Mouse (Mus musculus) adrenal gland, adult 2 months (tissue): ENCODE measurements at regions not wholly inside any gene's neighbourhood (a gene's known extent, or its start where the extent isn't known, plus 50 kb on each side); places are given as distances from the start of the nearest gene placed in this dataset.

Experiments used
- DNase-seq: peaks from one replicate; pipeline ENCODE4 v3.0.0; 2021

DNA sequence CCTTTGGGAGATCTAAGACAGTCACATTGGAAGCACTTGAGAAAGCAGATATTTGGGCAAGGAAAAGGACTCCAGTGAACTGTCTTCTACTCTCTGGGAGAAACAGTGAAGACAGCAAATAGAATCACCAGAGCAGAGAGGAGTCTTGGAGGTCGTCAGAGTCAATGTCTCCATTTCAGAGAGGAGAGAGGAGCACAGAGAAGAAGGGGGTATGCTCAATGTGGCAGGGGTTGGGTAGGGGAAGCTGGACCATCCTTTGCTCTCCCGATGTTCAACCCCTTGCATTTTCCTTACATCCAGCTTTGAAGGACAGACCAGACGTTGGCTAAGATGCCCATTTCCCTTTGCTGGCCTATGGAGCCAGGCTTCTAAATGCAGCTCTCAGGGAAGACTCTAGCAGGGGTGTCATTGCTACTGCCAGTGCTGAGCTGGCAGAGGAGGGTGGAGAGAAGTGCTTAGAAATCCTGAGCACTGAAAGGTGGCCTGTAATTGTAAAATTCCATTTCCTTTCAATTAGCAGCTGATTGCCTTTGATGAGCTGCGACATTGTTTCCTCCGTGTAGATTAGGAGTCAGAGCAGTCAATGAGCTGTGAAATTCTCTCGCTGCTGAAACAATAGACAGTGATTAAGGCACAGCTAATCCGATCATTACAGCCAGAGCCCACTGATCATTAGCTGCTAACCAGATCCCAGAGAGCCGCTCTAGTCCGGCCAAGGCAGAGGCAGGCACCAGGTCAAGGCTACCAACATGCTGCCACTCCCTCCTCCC is 449.7 kb downstream of the Insc start:
- no peak for DNase-seq

DNA sequence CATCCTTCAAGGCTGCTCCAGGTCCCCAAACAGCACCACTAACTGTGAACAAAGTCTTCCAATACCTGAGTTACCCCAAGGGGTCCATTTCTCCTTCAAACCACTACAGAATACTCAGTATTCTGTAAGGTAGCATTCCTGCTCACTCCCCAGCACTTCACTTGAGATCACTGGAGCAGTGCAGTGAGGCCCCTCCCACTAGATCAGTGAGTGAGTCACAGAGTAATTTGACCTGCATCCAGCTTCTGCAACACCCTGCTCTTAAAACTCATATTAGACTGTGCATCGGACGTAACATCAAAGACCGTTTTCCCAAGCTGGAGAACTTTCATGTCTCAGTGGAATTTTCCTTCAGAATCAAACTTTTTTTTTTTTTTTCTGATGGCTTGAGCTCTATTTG is 461.4 kb downstream of the Insc start:
- peak; percentile 83 for DNase-seq

DNA sequence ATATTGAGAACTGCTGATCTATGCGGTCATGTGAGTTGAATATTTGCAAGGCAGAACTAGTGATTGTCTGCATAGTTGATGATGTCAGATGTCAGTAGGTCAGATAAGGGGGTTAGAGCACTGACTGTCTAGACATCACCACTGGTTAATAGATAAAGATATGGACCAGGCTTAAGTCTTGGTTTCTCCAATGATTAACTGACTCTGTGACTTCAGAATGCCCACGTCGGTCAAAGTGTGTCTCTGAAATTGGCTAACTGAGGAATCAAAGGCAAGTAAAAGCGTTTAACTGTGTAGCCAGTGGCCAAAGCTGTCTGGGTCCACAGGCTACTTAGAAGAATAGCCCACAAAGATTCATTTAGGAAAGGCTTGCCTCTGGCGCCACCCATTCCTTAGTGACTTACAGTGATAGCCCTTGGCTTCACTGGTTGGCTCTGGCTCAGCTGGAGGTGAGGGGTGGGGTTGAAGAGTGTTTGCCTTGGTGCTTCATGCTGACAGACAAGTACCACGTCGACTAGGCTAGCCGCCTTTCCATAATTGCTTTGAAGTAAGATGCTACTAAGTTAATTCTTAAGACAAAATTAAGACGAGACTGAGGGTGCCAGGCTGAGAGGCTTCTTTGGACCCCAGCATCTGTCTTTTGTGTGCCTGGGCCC is 463.1 kb downstream of the Insc start:
- no peak for DNase-seq

DNA sequence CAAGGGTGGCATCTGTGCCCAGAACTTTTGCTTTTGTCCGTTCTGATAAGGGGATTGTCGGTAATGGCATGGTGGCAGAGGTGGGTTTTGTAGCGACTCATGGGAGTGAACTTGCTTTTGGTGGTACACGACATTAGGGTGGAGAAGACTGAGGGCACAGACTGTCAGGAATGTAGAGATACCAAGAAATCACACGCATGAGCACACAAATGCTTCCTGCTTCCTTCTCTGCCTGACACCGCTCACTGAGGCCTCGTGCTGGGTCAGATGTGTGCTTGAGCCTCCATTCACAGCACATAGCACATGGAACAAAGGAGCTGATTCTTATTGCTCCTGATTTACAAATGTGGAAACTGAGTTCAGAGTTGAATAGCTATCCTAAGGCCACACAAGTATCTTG is 465.3 kb downstream of the Insc start:
- DNase-seq, result no peak

DNA sequence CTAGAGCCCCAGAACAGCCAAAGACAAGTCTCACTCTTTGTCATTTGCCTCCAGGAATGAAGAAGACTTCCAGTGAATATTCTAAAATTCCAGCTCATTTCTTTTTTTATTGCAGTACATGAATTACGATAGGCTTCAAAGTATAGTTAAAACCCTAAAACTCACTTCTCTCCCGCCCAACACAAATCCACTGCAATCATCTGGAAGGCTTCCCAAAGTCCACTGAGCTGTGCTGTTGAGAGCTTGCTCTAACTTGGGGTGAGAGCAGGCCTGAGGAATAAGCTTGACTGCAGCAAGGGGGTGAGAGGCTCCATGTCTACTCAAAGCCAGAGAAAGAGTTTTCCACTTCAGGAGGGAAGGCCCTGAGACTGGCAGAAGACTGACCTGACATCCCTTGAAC is 466.5 kb downstream of the Insc start:
- DNase-seq, result no peak

DNA sequence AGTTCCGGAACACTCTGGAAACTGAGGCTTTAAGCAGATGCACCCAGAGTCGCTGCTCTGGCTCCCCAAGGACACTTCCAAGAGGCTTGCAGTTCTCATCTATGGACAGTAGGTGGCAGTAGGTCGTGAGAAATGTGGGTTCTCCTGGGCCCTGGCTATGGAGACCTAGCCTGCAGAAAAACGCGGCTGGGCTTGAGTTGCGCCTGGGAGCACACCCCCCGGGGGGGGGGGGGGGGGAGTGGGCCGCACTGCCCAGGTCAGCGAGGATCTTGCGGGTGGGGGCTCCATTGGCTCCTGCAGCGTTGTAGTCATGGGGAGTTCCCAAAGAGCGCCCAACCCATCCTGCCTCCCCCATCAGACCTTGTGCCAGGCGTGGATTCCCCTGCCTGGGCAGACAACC is 473.3 kb downstream of the Insc start:
- peak; percentile 82 for DNase-seq

DNA sequence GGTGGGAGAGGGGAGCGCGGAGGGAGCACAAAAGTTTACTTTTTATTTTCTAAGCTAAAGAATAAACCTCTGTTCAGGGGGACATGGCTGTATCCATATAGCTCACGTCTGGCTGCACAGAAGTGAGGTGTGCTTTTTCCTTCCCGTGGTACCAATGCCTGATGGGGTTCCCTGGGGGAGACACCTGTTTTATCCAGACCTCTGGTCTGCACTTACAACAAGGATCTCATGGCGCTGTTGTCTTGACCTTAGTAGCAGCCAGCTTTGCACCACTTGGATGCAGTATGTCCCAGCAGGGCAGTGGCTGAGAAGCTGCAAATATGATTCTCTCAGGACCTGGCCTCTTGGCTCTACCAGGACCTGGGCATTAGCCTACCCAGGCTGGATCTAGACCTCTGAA is 473.8 kb downstream of the Insc start:
- DNase-seq, result no peak

DNA sequence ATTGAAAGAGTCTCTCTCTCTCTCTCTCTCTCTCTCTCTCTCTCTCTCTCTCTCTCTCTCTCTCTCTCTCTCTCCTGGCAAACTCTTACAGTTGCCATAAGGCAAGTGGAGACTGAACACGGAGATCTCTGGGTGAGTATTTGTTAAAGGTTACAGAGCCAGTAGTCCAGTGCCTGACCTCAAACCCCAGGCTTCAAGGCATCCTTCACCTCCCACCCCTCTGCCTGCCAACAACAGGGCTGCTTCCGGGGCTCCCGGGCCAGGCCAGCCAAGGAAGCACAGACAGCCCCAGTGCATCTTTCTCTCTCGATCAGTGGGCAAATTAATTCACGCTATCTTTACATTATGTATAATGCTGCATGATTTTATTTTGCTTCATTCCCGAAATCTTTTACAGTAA is 474.2 kb downstream of the Insc start:
- DNase-seq, result no peak

DNA sequence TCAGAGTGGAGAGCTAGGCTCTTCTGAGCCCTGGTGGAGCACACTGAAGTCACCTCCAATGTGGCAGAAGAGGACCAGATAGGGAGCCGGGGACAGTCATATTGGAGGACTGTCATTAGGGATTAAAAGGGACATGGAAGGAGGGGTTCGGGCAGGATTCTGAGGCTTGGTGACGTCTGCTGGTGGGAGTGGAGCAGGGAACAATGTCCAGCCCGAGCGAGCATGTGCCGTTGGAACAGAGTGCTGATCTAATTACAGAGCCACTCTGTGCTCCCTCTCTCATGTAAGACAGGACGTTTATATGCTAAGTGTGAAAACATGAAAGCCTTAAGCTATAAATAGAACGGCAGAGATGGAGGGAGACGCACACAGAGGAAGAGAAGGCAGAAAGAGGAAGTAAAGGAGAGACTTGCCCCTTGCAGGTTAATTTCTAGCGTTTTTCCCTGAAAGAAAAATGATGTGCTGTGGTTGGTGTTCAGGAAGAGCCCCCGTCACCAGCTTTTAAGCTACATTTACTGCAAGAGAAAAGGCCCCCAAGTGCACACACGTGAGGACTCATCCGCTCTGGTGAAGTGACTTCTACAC is 475.2 kb downstream of the Insc start:
- no peak for DNase-seq

DNA sequence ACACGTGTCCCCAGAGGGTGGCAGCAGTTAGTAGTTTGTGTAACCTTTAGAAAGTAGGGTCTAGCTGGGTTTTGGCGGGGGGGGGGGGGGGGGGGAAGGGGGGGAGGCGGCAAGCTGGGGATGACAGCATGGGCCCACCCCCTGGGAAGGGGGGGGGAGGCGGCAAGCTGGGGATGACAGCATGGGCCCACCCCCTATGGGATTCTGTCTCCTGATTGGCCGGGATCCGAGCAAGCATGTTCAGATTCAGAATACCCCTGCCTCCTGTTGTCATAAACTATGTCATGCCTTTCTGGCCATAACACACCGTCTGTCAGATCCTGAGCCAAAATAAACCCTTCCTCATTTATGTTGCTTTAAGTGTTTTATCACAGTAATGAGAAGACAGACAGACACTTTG is 479.1 kb downstream of the Insc start:
- peak; percentile 23 for DNase-seq

DNA sequence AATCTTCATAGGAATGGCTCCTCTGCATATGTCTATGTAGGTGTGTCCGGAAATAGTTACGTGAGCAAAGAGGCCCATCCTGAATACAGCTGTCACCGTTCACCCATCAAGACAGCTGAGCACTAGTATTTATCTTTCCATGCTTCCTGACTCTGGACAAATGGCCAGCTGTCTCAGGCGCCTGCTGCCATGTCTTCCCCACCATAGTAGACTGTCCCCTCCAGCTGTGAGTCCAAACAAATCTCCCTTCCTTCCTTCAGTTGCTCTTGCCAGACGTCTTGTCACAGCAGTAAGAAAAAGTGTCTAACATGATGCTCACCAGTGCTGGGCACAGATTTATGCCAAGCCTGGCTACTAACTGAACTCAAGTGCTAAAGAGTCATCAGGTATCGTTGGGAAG is 487.0 kb downstream of the Insc start:
- no peak for DNase-seq

DNA sequence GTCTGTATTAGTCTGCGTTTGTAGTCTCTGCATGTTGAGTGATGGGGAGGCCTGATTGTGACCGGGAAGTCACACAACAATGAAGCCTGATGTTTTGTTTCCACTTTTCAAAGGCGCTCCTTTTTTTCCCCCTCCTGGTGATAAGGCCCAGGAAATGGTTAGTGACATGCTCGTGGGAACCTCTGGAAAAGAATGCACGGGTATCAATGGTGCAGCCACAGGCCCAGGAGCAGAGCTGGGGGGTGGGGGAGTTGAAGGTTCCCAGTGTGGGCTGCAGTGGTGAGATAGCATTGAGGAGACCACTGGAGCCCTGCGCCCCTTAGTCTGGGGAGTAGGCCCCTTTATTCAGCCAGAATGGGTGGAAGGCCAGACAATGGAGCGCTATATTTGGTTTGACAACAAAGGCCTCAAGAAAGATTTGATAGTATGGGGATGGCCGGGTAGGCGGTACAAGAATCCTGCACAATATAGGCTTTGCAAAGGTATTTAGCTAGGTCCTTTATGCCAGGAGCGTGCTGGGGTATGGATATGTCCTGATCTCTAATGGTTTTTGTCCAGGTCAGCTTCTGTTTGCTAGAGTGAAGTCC is 490.4 kb downstream of the Insc start:
- no peak for DNase-seq

DNA sequence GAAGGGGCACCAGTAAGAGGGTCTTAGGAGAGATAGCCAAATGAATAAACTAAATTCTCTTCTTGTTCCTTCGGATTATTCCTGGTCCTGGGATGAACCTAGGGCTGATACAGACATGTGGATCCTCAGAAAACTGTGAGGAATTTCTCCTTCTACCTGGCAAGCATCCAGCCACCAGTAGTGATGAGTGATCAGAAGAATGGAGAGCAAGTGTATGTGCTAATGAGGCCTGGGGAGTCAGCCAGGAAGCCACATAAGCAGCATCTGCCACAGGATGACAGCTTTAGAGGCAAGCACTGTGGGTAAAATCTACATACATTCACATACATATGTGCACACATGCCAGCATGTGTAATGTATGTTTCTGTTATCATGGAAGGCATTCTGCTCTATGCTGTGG is 493.6 kb downstream of the Insc start:
- DNase-seq, result no peak

DNA sequence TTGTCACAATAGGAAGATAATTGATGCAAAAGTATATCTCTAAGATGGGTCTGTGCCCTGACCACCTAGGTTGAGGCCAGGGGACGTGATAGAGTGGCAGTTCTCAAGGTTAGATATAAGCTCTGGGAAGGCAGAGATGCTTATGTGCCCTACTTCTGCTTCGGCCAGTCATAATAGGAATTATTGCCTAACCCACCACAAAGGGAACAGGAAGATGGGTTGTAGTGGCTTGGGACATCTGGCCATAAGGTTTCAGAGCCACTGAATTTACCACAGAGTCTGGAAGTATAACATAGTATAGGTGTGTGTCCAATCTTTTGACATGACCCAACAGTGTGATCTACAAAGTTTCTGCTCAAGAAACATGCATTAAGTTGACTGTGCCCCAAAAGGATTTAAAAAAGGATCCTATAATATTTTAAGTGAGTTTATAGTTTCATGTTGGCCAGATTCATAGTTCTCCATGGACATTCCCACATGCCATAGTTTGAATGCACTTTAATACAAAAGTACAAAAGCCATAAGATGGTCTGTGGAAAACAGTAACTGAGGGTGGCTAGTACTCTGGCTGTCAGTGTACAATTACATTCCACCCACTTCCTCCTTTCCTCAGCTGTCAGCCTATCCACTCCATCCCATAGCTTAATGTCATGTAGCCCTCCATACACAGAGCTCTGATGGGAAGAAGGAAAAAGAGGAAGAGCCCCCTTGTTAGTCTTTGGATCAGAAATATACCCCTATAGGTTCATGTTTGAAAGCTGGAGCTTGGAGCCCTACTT is 508.3 kb downstream of the Insc start:
- no peak for DNase-seq

DNA sequence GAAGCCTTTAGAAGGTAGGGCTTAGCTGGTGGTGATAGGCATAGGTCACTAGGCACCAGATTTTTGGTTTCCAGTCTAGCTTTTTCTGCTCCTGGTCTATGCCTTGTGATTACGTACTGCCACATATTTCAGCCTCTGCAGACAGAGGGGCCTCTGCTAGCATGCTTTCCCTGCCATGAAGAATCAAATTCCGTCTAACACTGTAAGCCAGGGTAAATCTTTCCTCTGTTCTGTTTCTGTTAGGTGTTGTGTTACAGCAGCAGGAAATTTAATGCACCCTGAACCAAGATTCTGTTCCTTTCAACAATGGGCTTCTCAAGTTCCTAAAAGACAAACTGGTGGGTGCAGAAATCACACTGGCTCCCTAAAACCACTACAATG is 508.9 kb downstream of the Insc start:
- DNase-seq, result no peak

DNA sequence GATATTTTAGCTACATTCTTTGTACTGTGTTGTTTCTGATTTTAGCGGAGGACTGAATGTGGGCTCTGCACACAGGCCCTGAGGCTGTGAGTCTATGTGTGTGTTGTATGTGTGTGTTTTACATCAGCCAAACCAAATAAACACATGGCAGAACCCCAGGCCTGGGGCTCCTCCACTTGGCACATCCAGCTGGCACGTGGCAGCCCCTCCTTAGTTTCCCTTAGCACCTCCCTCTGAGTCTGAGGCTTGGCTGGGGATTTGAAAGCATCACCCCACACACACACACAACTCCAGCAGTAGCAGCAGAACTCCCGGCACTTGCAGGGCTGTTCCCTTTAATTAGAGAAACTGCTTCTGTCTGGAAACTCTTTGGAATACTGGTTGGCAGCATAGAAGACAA is 515.1 kb downstream of the Insc start:
- DNase-seq, result no peak

DNA sequence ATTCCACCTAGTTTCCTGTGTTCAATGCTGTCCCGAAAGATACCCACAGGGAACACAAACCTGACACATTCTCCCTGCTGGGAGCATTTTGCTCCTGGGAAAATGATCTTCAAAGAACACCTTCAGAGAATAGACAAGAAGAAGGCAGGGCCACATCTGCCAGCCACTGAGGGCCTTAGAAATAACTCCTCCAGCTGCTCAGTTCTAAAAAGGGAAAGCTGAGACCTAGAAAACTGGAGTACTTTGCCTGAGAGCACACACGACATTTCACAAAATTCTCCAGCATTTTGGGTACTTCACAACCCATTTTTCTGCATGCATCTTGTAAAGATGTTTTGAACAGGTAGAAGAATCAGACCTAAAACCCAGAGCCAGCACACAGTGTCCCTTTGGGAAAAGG is 519.6 kb downstream of the Insc start:
- DNase-seq, result no peak

DNA sequence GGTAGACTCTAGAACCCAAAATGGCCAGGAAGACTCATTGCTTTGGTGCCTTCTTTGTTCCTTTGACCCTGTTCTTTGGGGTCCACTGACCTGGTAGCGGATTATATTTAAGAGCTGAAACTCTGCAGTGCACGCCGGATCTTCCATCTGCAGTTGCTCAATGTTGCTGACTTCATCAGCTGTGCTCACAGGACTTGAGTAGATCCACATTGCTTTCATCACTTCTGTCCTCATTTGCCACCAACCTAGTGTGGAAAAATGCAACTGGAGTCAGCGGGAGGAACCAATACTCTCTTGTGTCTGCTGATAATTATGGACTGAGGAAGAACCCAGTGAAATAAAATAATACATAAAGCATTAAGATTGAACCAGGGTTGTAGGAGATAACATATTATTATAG is 522.6 kb downstream of the Insc start:
- DNase-seq, result no peak

DNA sequence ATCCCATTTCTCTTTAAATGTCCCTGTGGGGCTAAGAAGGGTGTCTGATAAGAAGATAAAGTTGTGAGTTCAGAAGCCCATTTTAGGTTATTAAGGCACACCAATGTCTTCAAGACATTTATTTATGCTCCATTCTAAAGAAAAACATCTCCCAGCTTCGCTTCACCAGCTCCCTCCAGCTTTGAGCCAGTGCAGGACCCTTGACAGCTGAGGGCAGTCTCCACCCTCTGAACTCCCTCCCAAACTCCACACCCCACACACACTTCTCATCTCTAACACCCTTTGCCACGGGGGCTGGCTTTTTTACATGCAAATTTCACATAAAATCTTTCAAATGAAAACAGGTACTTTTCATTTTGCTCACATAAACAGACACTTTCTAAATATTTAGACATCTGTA is 527.3 kb downstream of the Insc start:
- no peak for DNase-seq

DNA sequence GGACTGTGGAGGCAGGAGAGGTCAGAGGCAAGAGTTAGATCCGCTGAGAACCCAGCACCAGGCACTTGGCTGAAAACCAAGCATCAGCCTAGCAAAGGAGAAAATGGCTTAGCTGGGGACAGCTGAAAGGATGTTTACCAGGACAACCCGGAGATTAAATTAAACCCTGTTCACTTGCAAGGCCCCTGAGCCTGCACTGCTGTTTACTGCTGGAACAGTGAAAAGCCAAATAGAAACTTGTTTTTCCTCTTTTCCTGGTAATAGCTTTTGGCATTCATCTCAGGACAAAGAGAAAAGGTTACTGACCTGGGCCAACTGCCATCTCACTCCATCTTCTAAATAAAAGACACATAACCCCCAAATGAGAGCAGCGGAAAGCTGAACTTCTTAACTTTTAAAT is 531.3 kb downstream of the Insc start:
- peak; percentile 21 for DNase-seq

DNA sequence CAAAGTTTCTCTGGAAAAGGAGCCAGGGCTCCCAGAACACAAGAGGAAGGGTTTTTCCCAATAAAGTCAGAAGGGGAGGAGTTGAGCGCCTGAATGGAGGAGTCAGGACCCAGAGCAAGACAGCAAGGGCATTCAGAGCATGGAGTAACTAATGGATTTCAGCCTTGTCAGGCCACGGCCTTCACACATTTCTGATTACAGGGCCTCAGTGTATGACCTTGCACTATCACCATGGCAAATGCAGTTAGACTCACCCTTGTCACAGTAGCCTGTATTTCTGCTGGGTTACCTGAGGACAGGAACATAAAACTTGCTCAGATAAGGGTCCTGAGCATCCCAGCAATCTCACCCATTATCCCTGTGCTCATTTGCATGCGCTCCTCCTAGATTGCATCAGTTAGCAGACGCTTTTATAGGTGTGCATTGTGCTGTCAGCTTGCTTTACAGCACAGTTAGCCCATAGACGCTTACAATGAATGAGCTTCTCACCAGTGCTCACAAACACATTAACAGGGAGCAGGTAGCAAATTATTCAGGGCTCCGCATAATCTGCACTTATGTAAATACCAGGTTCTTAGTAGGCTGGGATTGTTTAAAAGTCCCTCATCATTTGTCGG is 547.4 kb downstream of the Insc start:
- DNase-seq, result peak; percentile 62

DNA sequence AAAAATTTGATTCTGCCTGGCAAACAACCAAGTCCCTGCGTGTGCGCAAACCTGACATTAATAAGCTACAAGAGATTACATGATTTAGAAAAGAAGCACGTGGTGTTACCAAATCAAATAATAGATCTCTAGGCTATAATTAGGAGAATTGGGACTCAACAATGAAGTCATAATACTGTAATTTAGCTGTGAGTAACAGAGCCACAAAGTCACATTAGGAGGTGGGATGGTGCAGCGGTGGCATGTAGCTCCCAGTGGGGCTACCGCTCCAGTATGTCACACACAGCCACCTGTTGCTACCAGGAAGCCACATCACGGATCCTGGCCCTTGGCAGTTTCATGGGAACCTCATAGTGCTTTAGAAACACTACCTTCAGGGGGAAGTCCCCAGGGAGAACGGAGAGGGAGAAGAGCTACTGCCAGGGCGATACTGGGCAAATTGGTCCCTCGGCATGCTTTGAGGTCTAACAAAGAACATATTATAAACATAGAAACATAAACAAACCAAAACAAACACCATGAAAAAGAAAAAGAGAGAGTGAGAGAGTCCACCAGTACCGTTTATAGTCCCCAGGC is 551.2 kb downstream of the Insc start:
- DNase-seq, result no peak
